Mouse (Mus musculus): ENCODE measurements around the gene Zfp180.
"Not testable (repeated sequence)": the region's sequence is repeated elsewhere in the genome, so short reads cannot be mapped to it uniquely, and the experiment has no call there.

Zfp180 gene

DNA sequence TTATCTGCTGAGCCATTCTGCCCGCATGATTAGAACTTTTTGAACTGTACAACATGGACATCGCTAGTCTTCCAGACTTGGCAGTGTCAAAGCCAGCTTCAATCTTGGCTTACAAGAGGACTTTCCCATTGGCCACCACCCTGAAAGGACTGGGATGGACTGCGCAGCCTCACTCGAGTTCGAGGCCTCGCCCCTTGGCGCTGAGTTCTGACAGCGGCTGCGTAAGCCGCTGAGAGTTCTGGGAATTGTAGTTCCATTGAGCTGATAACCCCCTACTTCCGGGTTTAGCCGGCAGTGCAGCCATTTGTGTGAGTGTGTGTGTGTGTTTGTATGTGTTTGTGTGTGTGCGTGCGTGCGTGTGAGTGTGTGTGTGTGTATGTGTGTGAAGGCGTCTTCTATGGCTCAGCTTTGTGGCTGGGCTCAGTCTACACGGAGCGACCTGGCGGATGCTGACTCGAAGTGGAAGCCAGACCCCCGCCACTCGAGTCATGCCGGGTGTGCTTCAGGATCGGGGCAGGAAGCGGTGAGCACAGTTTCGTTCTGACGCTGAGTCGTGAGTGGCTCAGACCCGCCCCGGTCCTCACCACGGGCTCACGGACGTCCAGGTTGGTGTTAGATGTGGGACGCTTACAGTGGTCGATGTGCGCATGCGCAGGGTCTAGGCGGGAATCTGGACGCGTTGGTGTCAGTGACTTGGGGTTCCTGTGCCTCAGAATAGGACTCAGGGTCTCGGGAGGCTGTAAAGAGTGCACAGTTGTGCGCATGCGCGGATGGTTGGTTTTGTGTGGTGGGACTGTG lies at the start of gene Zfp180:
Zfp180 (plus strand) TSS at position 291 of the 798 bp plus-strand sequence.
- peak; percentile 98 for DNase-seq

DNA sequence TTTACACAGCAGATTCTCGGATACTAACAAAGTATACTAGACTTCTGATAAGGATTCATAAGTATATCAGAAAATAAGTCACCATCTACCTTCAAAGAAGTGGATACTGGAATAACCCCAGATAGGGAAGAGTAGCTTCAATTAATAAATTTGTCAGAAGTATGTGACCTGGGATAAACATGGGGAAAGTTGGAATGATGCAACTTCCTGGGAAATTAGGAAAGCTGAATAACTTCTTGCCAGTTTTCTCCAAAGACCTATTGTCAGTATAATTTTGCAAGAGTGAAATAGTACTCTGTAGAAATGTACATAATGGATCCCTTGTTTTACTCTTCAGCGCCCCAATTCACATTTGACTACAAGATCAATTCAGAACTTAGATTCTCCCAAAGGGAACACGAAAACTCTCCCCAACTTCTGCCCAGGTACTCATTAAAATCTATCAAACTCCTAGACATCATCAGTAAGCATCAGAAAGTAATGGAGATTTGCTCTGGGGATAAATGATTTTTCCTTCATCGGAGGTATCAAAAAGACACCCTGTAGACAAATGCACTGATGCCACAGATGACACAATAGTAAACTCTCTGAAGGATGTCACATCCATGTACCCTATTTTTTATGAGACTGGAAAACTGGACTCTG lies 28.9 kb upstream of the Zfp180 start, which contains the start of gene Vmn1r183:
Vmn1r183 (plus strand) TSS at position 595 of the 645 bp plus-strand sequence.
- DNase-seq: no peak

DNA sequence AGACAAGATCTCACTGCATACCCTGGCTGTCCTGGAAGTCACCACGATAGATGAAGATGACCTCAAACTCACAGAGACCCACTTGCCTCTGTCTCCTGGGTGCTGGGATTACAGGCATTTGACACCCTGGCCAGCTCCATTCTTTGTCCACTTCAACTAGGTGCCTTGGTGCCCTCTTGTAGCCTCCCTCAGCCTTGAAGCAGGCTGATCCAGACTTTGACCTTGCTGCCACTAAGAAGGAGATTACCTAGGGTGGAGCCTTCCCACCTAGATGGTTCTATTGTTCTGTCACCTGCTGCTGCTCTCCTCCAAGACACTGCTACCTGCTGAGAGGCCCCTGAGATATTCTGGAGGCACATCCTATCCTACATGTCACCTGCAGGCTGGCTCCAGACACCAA lies 7.3 kb upstream of the Zfp180 start:
- DNase-seq: not testable (repeated sequence)

DNA sequence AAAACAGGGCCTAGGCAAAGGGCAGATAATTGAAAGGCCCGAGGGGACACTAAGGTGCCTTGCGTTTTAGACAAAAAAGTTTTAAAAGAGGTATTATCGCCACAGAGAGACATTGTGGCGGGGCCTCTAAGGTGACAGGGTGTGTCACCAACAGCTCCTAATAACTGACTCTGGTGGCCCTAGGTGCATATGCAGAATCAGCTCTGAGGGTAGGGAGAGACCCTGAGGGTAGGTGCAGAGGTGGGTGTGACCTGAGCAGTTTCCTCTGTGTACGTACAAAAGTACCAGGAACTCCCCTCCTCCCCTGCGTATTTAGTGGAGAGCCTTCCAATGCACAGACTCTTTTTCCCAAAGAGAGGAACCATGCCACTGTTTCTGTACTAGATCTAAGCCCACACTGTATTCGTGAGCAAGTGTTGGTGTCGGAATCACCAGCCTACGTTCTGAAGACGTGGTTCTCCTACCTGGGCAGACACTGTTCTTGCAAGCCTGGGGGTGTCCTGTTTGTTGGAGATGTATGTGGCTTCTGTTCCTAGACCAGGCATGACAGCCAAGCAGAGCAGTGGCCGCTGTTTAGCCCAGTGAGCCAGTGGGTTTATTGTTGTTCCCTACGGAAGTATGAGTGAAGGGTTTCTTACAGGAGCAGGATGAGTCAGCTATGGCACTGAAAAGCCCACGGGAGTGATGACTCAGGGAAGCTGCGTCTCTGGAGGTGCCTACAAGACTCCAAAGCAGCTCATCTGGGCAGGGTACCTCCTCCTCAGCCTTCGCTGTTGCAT lies 922 bp downstream of the Zfp180 start:
- DNase-seq: peak; percentile 36

DNA sequence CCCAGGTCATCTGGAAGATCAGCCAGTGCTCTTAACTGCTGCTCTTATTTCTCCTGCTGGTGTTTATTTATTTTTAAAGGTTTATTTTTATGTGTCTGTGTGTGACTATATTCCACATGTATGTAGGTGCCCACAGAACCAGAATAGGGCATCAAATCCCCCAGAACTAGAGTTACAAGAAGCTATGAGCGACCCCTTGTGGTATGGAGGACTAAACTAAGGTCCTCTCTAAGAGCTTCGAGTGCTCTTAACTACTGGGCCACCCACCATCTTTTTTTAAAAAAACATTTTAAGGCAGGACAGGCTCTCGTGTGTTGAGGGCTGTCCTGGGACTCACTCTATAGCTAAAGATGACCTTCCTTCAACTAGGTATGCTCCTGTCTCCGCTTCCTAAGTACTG lies 5.1 kb downstream of the Zfp180 start:
- no peak for DNase-seq

DNA sequence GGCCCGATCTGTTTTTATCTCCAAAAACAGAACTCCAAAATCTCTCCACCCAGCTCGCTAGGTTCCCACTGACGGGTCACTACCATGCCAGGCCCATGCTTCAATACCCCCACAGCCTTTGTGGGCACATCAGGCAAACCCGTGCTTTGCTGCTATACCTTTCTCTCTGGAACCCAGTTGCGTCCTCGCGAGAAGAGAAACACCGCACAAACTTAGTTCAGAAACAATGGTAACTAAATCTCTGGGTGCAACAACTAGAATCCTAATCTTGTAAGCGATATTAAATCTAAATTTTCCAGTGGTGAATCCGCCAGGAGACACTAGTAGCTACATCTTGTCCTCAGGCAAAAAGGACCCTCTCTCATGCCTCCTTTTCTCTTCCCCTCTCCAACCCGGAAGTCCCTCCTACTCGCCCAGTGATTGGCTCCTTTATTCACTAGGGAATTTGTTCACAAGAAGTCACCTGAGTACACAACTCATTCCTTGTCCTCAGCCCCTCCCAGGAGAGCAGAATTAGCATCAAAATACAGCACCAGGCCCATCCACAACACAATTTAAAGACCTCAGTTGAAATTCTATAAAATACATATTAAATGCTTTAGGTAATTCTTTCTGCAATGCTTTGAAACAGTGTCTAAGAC lies 5.9 kb downstream of the Zfp180 start:
- no peak for DNase-seq

DNA sequence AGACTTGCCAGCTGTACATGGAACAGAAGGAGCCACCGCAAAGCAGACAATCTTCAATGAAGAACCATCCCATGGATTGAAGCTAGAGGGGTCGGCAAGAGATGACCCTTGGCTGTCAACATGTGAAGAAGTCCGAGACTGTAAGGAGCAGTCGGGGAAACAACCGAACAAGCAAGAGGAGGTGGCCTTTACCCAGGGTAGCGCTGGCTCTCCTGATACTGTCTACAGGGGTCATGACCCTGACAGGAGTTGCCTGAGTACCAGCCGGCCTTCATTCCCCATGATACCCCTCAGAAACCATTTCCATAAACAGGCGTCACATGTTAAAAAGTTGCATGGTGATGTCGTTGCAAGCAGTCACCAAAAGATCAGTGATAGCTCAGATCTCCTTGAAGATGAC lies 22.7 kb downstream of the Zfp180 start:
- peak; percentile 4 for DNase-seq

DNA sequence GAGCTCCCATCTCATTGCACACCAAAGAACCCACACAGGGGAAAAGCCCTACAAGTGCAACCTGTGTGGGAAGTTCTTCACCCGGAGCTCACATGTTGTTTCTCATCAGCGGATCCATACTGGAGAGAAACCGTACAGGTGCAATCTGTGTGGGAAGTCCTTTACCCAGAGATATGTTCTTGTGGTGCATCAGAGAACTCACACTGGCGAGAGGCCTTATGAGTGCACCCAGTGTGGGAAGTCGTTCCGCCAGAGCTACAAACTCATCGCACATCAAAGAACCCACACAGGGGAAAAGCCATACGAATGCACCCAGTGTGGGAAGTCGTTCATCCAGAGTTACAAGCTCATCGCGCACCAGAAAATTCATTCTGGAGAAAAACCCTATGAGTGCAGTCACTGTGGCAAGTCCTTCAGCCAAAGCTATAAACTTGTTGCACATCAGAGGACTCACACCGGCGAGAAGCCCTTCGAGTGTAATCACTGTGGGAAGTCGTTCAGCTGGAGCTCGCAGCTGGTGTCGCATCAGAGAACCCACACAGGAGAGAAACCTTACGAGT lies 23.5 kb downstream of the Zfp180 start:
- peak; percentile 11 for DNase-seq

DNA sequence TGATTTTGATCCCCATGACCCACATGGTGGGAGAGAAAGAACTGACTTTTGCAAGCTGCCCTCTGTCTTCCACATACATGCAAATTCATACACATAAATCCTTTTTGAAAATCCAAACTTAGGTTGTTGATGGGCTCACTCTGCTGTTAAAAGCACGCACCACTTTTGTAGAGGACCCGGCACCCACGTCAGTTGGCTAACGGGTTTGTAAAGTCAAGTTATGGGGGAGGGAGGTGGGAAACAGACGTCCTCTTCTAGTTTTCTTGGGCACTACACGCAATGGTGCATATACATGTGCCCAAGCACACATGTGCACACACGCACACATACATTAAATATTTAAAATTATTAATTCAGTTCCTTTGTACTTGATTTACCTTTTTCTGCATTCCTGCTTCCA lies 29.1 kb downstream of the Zfp180 start:
- DNase-seq: peak; percentile 29

DNA sequence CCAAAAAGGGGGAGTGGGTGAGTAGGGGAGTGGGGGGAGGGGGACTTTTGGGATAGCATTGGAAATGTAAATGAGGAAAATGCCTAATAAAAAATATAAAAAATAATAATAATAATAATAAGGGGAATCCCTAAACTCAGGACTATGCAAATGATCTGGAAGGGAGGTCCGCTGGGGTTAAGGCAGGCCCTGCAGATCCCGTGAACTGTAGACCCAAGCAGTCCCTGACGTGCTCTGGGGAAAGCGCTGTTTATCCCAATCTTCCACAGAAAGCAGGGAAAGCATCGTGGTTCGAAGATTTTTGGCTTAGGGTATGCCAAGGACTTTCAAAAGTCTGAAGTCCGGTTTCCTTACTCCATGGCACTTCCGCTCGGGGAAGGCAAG lies 30.0 kb downstream of the Zfp180 start:
- no peak for DNase-seq

DNA sequence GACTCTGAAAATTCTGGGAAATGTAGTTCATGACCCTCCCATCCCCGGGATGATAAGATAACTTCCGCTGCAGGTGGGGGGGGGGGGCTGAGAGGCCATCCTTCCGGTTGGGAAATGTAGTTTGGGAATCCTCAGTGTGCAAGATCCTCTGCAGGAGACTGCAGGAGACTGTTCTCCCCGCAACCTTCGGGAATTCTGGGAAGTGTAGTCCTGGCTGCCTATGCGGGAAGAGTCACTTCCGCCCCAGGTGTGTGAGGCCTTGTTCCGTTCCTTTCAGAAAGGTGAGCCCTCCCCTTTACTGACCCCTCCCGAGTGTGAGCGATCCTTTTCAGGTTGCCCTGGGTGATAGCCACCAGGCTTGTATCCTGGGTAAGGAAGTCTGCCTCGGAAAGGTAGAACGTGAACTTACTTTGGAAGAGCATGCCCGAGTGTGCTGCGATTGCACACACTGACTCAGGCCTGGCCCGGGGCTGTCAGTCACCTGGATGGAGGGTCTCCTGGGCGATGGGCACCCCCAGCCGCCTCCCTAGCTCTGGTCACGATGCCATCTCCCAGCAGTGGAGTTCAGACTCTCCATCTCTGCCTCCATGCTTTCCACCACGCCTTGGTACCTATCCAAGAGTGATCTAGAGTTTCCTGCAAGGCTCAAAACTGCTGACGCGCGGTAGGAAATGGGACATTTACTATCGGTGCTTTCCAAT lies 30.6 kb downstream of the Zfp180 start, which contains the start of gene Zfp112:
Zfp112 (plus strand) TSS at position 159 of the 701 bp plus-strand sequence.
- peak; percentile 92 for DNase-seq

DNA sequence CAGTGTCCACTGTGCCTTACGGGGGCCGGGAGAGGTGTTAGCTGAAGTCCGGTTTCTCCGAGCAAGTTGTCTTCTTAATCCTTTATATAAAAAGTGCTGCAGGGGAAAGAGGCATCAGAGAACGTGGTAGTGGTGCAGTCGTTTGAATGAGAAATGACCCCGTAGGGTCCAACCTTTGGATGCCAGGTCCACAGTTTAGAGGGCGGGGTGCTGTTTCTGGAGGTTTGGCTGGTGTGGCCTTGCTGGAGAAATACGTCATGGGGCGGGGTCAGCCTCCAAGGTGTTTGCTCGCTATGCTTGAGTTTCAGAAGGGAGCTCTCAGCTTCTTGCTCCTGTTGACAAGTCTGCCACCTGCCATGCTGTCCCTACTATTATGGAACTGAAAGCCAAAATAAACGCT lies 31.3 kb downstream of the Zfp180 start:
- DNase-seq: peak; percentile 76

DNA sequence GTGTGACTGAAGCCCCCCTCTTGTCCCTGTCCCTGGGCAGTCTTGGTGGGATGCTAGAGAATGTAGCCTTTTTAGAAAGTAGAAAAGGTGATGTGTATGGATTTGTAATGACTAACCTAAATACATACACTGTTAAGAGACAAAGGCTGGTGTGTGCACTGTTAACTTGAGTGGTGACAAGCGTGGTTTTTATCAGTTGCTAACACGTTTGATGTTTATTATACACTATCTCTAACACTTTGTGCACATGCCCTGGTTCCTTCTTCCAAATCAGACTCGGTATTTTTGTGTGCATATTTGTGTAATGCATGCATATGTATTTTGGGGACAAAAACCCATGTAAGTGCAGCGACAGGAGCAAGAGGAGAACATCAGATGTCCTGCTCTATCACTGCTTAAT lies 34.9 kb downstream of the Zfp180 start:
- DNase-seq: no peak

DNA sequence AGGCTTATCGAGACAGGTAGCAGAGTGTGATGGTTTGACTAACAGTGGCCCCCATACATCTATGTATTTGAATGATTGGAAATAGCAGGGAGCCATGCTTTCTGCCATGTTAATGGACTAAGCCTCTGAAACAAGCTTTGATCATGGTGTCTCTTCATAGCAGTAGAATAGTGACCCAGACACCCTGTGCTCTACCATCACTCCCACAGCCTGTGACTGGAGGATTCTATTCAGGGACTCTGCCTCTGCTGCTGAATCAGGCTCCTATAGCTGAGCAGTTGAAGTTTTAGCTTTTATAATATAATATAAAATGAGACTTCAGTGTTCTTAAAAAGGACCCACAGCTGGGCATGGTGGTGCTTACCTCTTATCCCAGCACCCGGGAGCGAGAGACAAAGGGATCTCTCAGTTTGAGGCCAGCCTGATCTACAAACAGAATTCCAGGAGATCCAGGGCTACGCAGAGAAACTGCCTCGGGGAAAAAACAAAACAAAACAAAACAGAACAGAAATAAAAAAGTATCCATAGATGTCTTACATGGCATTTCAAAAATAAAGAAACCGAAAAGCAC lies 51.8 kb downstream of the Zfp180 start:
- no peak for DNase-seq

DNA sequence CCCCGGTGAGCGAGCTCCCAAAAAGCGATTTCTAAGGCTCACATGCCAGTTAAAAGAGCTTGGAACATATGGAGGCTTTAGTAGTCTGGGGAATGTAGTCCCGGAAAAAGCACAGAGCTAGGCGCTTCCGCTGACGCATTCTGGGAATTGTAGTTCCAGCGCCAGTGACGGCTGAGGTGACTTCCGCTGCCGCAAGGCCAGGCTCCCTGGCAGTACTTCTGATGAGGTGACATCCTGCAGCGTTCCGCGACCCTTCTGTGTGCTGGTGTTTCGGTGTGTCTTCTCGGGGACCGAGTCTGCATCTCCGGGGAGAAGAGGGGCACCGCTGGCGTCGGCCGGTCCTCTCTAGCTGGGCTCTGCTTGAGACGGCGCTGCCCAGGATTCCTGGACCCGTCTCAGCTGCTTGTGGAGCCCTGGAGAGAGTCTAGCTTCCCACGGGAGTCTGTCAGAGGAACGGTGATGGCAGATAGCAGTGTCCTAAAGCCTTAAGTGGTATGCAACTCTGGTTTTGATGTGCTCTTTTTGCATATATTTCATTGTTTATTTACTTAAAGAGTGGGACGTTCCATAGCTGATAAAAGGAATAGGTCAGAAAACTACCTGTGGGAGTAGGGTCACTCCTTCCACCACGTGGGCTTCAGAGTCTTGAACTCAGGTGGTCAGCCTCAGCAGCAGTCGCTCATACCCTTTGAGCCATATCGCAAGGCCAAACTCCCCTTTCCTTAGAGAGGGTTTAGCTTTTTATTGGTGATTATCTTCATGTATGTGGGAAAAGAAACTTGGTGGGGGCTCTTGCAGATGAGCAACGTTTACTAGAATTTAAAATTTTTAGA lies 52.5 kb downstream of the Zfp180 start, which contains the start of gene Zfp235:
Zfp235 (plus strand) TSS at position 174 of the 833 bp plus-strand sequence.
- DNase-seq: peak; percentile 88

DNA sequence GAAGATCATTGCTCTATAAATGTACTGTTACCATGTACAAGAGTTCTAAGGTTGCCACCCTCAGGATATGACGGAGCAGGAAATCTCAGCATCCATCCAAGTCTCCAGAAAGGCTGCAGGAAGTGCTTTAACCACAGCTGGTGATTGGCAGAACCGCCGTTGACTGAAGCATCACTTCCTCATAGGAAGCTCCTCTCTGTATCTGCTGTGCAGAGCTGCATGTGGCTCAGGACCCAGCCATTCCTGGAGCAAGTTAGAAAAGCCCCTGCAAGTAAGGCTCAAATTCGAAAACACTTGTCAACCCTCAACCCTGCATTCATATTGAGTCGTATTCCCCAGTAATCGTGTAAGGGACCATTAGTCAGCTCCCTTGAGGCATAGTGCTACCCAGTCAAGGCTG lies 60.8 kb downstream of the Zfp180 start:
- DNase-seq: no peak

DNA sequence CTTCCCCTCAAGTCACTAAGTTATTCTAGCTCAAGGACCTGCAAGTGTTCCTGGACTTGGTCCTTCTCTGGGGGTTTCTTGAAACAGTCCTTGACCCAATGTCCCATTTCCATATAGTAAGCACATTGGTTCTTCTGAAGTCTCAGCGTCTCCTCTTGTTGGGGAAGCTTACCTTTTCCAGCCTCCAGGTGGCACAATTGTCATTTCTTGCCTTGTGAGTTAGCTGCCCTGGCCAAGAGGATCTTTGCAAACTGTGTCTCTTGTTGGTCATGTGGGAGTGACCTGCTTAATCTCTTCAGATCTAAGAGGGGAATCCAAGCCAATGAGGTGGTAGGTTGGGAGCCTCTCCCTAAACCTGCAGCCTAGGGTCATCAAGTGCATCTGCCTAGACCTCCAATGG lies 71.5 kb downstream of the Zfp180 start:
- no peak for DNase-seq
